Mouse (Mus musculus) limb, embryonic 15.5 days (tissue): ENCODE results near the gene Rarres2. TPM values are rescaled to one million over a fixed set of nuclear protein-coding genes. Genes with fewer than 3 reads are reported as not detected.
"Not testable (repeated sequence)": the region's sequence is repeated elsewhere in the genome, so short reads cannot be mapped to it uniquely, and the experiment has no call there.

Experiments
- ATAC-seq: fragments of 200-750 bp; cut with Nextera tagmentation; 2 replicates; pipeline ENCODE4 v1.8.0; 2017; ENCODE audit warnings: low read depth, moderate TSS enrichment; ENCODE audit not compliant: insufficient number of reproducible peaks, low FRiP score, low TSS enrichment
- H3K27ac ChIP-seq: fragments of 300-500 bp; sonication (generic); 2 replicates; pipeline ENCODE4 v1.5.1; 2015; ENCODE audit warnings: moderate library complexity, mild to moderate bottlenecking, inconsistent platforms
- H3K27me3 ChIP-seq: fragments of 300-500 bp; sonication (generic); 2 replicates; pipeline ENCODE4 v1.6.1; 2015; ENCODE audit warnings: inconsistent platforms
- H3K36me3 ChIP-seq: fragments of 300-500 bp; sonication (generic); 2 replicates; pipeline ENCODE4 v1.6.1; 2015; ENCODE audit warnings: inconsistent platforms
- H3K4me1 ChIP-seq: fragments of 300-500 bp; sonication (generic); 2 replicates; pipeline ENCODE4 v1.6.1; 2015; ENCODE audit warnings: inconsistent platforms
- H3K4me2 ChIP-seq: fragments of 300-500 bp; sonication (generic); 2 replicates; pipeline ENCODE4 v1.6.1; 2015; ENCODE audit warnings: mild to moderate bottlenecking, inconsistent platforms
- H3K4me3 ChIP-seq: fragments of 300-500 bp; sonication (generic); 2 replicates; pipeline ENCODE4 v1.5.1; 2015; ENCODE audit warnings: mild to moderate bottlenecking, inconsistent platforms
- H3K9ac ChIP-seq: fragments of 300-500 bp; sonication (generic); 2 replicates; pipeline ENCODE4 v1.6.1; 2015; ENCODE audit warnings: inconsistent platforms
- H3K9me3 ChIP-seq: fragments of 300-500 bp; sonication (generic); 2 replicates; pipeline ENCODE4 v1.6.1; 2016; ENCODE audit warnings: inconsistent platforms
- WGBS: fragments of 180-500 bp; shearing (Covaris S2); methylation state at CpG from one replicate; pipeline ENCODE4 v1.1.7; 2015; 5-methylcytosine and 5-hydroxymethylcytosine counted together
- polyA plus RNA-seq: library from polyadenylated mRNA; unstranded; fragments of >200 nt; fragmentation: Nextera tagmentation; extraction: Ambion mirVana; gene quantifications from 2 replicates; pipeline ENCODE4 v1.2.1, GENCODE M21; 2015

Gene Rarres2
- polyA plus RNA-seq, 1 experiment from 2014 or later: 24.8 TPM

DNA sequence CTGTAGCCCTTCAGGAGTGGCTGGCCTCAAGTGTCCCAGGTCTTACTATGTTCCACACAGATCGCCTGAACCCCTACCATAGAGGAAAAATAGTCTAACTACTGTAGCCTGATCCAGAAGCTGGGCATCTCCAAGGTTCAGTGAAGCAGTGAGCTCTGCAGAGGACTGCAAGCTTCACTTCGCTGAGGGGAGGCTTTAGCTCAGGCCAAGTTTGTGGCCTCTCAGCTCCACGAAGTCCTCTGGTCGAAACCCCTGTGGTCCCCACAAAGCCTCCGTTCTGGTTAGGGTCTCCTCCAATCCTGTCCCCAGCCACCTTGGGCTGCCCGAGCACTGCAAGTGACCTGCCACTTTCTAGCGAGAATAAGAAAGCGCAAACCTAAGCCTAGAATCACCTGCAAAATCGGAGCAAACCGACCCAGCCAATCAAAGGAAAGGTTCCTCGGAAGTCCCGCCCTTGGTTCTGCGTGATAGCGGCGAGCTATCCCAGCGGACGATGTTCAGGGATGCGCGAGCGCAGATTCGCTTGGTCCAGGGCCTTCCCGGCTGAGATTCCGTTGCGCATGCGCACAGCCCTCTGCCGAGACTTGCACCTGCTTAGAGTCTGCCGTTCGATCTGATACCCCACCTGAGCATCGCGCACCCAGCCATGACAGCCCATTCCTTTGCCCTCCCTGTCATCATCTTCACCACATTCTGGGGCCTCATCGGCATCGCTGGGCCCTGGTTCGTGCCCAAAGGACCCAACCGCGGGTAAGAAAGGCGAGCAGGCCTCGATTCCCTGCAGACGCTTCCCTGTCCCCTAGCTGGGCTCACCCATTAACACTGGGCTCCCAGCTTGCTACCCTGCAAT, 35.3 kb downstream of the Rarres2 start, which contains the start of gene Atp6v0e2:
Atp6v0e2 (plus strand) TSS at position 511 of the 850 bp plus-strand sequence.
- Histone ChIP-seq H3K9me3 (no peaks in the 10 kb centered on the region), H3K9ac (peak within 1 kb of the TSS; percentile 31), H3K4me2 (peak within 1 kb of the TSS; percentile 62), H3K27ac (no peak within 1 kb of the TSS), H3K4me3 (peak within 1 kb of the TSS; percentile 37), H3K27me3 (no peaks in the 10 kb centered on the region), H3K4me1 (peaks cover 26% of the 10 kb centered on the region), H3K36me3 (peaks cover 16% of the 10 kb centered on the region)
- 0 out of 2 replicates have a peak, but pooled peaks have one; percentile 32 for ATAC-seq
- WGBS: 7% methylated on average over 38 of the region's 38 CpGs

GRCm38 (mm10) chr6:48536091-48536490, 36.5 kb downstream of the Rarres2 start:
- no peak overlapping the region for H3K9ac ChIP-seq
- no peaks in the 10 kb centered on the region for H3K27me3 ChIP-seq
- ATAC-seq: no peak
- H3K4me2 ChIP-seq: no peak overlapping the region
- no peak overlapping the region for H3K4me3 ChIP-seq
- peaks cover 14% of the 10 kb centered on the region for H3K4me1 ChIP-seq
- no peaks in the 10 kb centered on the region for H3K9me3 ChIP-seq
- peaks cover 28% of the 10 kb centered on the region for H3K36me3 ChIP-seq
- H3K27ac ChIP-seq: no peak overlapping the region
- 71% methylated on average over 4 of the region's 4 CpGs for WGBS

GRCm38 (mm10) chr6:48534913-48535312, 37.7 kb downstream of the Rarres2 start:
- 75% methylated on average over 8 of the region's 8 CpGs for WGBS
- peaks cover 13% of the 10 kb centered on the region for H3K4me1 ChIP-seq
- ATAC-seq: no peak
- H3K36me3 ChIP-seq: peaks cover 35% of the 10 kb centered on the region
- H3K27me3 ChIP-seq: no peaks in the 10 kb centered on the region
- H3K4me2 ChIP-seq: no peak overlapping the region
- no peak overlapping the region for H3K9ac ChIP-seq
- no peak overlapping the region for H3K27ac ChIP-seq
- no peaks in the 10 kb centered on the region for H3K9me3 ChIP-seq
- no peak overlapping the region for H3K4me3 ChIP-seq

DNA sequence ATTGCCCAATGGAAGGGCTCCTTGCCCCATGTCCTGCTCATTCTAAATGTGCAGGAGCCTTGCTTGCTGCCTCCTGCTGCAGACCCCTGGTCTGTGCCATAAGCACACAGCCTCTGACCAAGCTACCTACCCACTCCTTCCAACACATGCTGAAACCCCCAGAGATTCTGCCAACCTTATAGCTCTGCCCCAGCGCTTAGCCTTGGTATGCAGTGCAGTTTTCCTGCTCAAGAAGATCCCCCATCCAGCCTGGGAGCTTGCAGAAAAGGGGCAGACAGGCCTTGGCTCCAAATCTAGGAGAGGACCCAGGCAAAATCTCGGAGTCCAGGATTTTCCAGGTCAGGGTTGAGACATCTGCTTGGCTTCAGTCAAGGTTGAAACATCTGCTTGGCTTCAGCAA, 39.1 kb downstream of the Rarres2 start:
- Histone ChIP-seq H3K27ac (no peak overlapping the region), H3K9me3 (no peaks in the 10 kb centered on the region), H3K27me3 (no peaks in the 10 kb centered on the region), H3K9ac (no peak overlapping the region), H3K4me1 (peaks cover 13% of the 10 kb centered on the region), H3K4me3 (no peak overlapping the region), H3K36me3 (peaks cover 49% of the 10 kb centered on the region), H3K4me2 (no peak overlapping the region)
- WGBS: 91% methylated on average over 2 of the region's 2 CpGs
- ATAC-seq: no peak

DNA sequence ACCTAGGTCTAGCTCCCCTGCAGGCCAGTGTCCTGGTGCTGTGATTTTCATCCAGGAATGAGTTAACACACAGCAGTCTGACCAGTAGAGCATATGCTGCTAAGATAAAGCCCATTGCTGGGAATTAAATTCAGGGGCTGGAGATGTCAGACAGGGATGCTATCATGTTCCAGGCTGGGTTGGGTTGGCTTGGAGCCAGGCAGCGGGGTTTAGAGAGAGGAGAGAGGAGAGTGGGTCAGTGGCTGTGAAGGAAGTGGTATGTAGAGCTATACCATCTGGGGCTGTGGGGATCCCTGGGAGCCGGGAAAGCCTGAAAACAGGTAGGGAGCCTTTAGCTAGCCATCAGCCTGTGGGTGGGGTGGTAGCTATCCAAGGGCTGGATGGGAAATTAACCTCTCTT, 41.7 kb downstream of the Rarres2 start:
- no peaks in the 10 kb centered on the region for H3K27me3 ChIP-seq
- ATAC-seq: no peak
- no peaks in the 10 kb centered on the region for H3K4me1 ChIP-seq
- no peak overlapping the region for H3K9ac ChIP-seq
- no peak overlapping the region for H3K4me3 ChIP-seq
- no peaks in the 10 kb centered on the region for H3K9me3 ChIP-seq
- H3K4me2 ChIP-seq: no peak overlapping the region
- 77% methylated on average over 2 of the region's 2 CpGs for WGBS
- peaks cover 65% of the 10 kb centered on the region for H3K36me3 ChIP-seq
- H3K27ac ChIP-seq: no peak overlapping the region

DNA sequence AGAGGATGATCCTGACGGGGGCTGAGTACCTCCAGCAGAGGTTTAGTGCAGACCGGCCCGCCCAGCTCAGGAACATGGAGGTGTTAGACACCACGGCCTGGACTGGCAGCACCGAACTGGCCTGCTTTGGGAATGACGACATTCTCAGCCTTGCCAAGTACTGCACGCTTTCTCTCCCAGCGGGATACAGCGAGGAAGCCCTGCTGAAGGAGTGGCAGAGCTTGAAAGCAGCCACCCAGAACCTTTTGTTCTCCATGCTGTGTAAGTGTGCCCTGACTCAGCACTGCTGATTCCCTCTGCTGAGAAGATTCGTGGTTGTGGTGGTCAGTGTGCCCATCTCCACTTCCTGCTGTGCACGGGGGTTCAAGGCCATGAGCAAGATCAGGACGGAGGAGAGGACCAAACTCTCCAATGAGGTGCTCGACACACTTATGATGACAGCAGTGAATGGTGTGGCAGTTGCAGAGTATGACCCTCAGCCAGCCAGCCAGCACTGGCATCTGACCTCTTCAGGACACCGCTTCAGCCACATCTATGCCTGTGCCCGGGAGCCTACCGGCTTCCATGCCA, 42.6 kb downstream of the Rarres2 start:
- H3K27me3 ChIP-seq: no peaks in the 10 kb centered on the region
- H3K27ac ChIP-seq: no peak overlapping the region
- H3K9me3 ChIP-seq: no peaks in the 10 kb centered on the region
- no peaks in the 10 kb centered on the region for H3K4me1 ChIP-seq
- no peak overlapping the region for H3K4me2 ChIP-seq
- no peak overlapping the region for H3K9ac ChIP-seq
- 85% methylated on average over 16 of the region's 16 CpGs for WGBS
- H3K36me3 ChIP-seq: peaks cover 68% of the 10 kb centered on the region
- no peak for ATAC-seq
- no peak overlapping the region for H3K4me3 ChIP-seq

GRCm38 (mm10) chr6:48529261-48529660, 43.3 kb downstream of the Rarres2 start:
- H3K4me1 ChIP-seq: no peaks in the 10 kb centered on the region
- no peaks in the 10 kb centered on the region for H3K27me3 ChIP-seq
- 72% methylated on average over 14 of the region's 14 CpGs for WGBS
- H3K27ac ChIP-seq: no peak overlapping the region
- H3K9me3 ChIP-seq: no peaks in the 10 kb centered on the region
- no peak overlapping the region for H3K4me3 ChIP-seq
- H3K4me2 ChIP-seq: no peak overlapping the region
- peaks cover 68% of the 10 kb centered on the region for H3K36me3 ChIP-seq
- H3K9ac ChIP-seq: no peak overlapping the region
- ATAC-seq: no peak

GRCm38 (mm10) chr6:48527901-48528300, 44.7 kb downstream of the Rarres2 start:
- Histone ChIP-seq H3K9me3 (no peaks in the 10 kb centered on the region), H3K27me3 (no peaks in the 10 kb centered on the region), H3K4me3 (no peak overlapping the region), H3K4me2 (no peak overlapping the region), H3K36me3 (peaks cover 57% of the 10 kb centered on the region), H3K4me1 (no peaks in the 10 kb centered on the region), H3K27ac (no peak overlapping the region), H3K9ac (no peak overlapping the region)
- 89% methylated on average over 9 of the region's 9 CpGs for WGBS
- no peak for ATAC-seq

GRCm38 (mm10) chr6:48524882-48525281, 47.7 kb downstream of the Rarres2 start:
- H3K4me1 ChIP-seq, H3K27ac ChIP-seq, ATAC-seq, H3K4me2 ChIP-seq, H3K9ac ChIP-seq, H3K4me3 ChIP-seq, H3K27me3 ChIP-seq, H3K9me3 ChIP-seq: not testable (repeated sequence)
- WGBS: 97% methylated on average over 16 of the region's 16 CpGs
- peaks cover 40% of the 10 kb centered on the region for H3K36me3 ChIP-seq

Other genes starting within 250 kb of the Rarres2 start
- gene Krba1, start 177.2 kb downstream of the Rarres2 start, polyA plus RNA-seq: 17.5 and 20.8 TPM in 2 replicates
- 23.6 and 25.4 TPM in 2 replicates for gene Zfp467, start 127.0 kb downstream of the Rarres2 start, polyA plus RNA-seq
- 0.25 and 0.31 TPM in 2 replicates for gene Sspo, start 124.6 kb downstream of the Rarres2 start, polyA plus RNA-seq
- gene Atp6v0e2, start 35.2 kb downstream of the Rarres2 start, polyA plus RNA-seq: 12.2 and 13.7 TPM in 2 replicates
- 9.9 and 10.8 TPM in 2 replicates for gene Lrrc61, start 18.0 kb downstream of the Rarres2 start, polyA plus RNA-seq
- not detected in 2 replicates for gene Gm45021, start 16.8 kb upstream of the Rarres2 start, polyA plus RNA-seq
- gene Repin1, start 21.1 kb upstream of the Rarres2 start, polyA plus RNA-seq: 21.0 and 23.9 TPM in 2 replicates
- 0.79 and 1.1 TPM in 2 replicates for gene Gm44965, start 21.2 kb upstream of the Rarres2 start, polyA plus RNA-seq
- 5.1 and 5.4 TPM in 2 replicates for gene Zfp775, start 29.3 kb upstream of the Rarres2 start, polyA plus RNA-seq
- 0.99 and 1.2 TPM in 2 replicates for gene AI854703, start 54.0 kb upstream of the Rarres2 start, polyA plus RNA-seq
- 1.4 and 1.5 TPM in 2 replicates for gene Gimap8, start 74.4 kb upstream of the Rarres2 start, polyA plus RNA-seq
- 6.9 and 7.5 TPM in 2 replicates for gene Gimap9, start 103.3 kb upstream of the Rarres2 start, polyA plus RNA-seq
- 17.5 and 20.6 TPM in 2 replicates for gene Gimap4, start 111.8 kb upstream of the Rarres2 start, polyA plus RNA-seq
- gene Gimap6, start 135.4 kb upstream of the Rarres2 start, polyA plus RNA-seq: 22.4 and 26.0 TPM in 2 replicates
- 1.6 and 2.4 TPM in 2 replicates for gene Gm28053, start 145.8 kb upstream of the Rarres2 start, polyA plus RNA-seq
- not detected in 2 replicates for gene Gimap7, start 145.8 kb upstream of the Rarres2 start, polyA plus RNA-seq
- gene Gimap1, start 166.3 kb upstream of the Rarres2 start, polyA plus RNA-seq: 13.5 and 15.4 TPM in 2 replicates
- gene Gimap5, start 173.4 kb upstream of the Rarres2 start, polyA plus RNA-seq: 5.6 and 5.7 TPM in 2 replicates
- not detected in 2 replicates for gene Gimap3, start 198.1 kb upstream of the Rarres2 start, polyA plus RNA-seq